Mouse (Mus musculus): ENCODE measurements around the gene Sltm. TPM values are rescaled to one million over a fixed set of nuclear protein-coding genes. Genes with fewer than 3 reads are reported as not detected.
A peak's percentile ranks its signal among the peaks of the same experiment; 100 is the strongest.

Sltm gene
- 69.4 and 71.3 TPM in 2 replicates for polyA plus RNA-seq (2015; fragmentation: Nextera tagmentation; extraction: Ambion mirVana)

GRCm38 (mm10) chr9:70542305-70543041, at the start of gene Sltm:
Gene Sltm (plus strand): TSS chr9:70542754.
- peak within 1 kb of the TSS; percentile 88 for H3K4me3 ChIP-seq
- H3K27me3 ChIP-seq = no peaks in the 10 kb centered on the region
- peak within 1 kb of the TSS; percentile 97 for H3K9ac ChIP-seq
- H3K4me2 ChIP-seq = peak within 1 kb of the TSS; percentile 81
- ATAC-seq (ENCODE audit: low FRiP score) = peak; percentile 97
- no peaks in the 10 kb centered on the region for H3K36me3 ChIP-seq
- H3K9me3 ChIP-seq = no peaks in the 10 kb centered on the region
- peak within 1 kb of the TSS; percentile 99 for H3K27ac ChIP-seq
- peaks cover 24% of the 10 kb centered on the region for H3K4me1 ChIP-seq (replicated peaks)
- WGBS = under 1% methylated on average over 60 of the region's 75 CpGs

GRCm38 (mm10) chr9:70493038-70493437, 49.5 kb upstream of the Sltm start:
- Histone ChIP-seq H3K4me3 (no peak overlapping the region), H3K9me3 (no peaks in the 10 kb centered on the region), H3K9ac (no peak overlapping the region), H3K4me2 (no peak overlapping the region), H3K36me3 (peaks cover 5% of the 10 kb centered on the region), H3K27ac (no peak overlapping the region), H3K4me1 (replicated peaks) (no peaks in the 10 kb centered on the region), H3K27me3 (no peaks in the 10 kb centered on the region)
- ATAC-seq (ENCODE audit: low FRiP score) = no peak
- WGBS = 93% methylated on average over 2 of the region's 2 CpGs

- H3K4me2 ChIP-seq = no peak overlapping the region
- H3K27me3 ChIP-seq = no peaks in the 10 kb centered on the region
- H3K4me1 ChIP-seq (replicated peaks) = peaks cover 7% of the 10 kb centered on the region
- no peak overlapping the region for H3K4me3 ChIP-seq
- no peaks in the 10 kb centered on the region; the same call in 1 of the 2 replicates for H3K36me3 ChIP-seq
- no peak overlapping the region for H3K9ac ChIP-seq
- H3K9me3 ChIP-seq = no peaks in the 10 kb centered on the region
- ATAC-seq (ENCODE audit: low FRiP score) = no peak
- H3K27ac ChIP-seq = no peak overlapping the region
Observed at GRCm38 (mm10) chr9:70496990-70497389, 45.6 kb upstream of the Sltm start.

- Histone ChIP-seq H3K9me3 (no peaks in the 10 kb centered on the region), H3K4me3 (peak overlapping the region; percentile 91), H3K4me2 (peak overlapping the region; percentile 72), H3K4me1 (replicated peaks) (peaks cover 16% of the 10 kb centered on the region), H3K9ac (peak overlapping the region; percentile 95), H3K27me3 (0 out of 2 replicates have a peak, but pooled peaks cover 5% of the 10 kb centered on the region), H3K27ac (peak overlapping the region; percentile 99), H3K36me3 (no peaks in the 10 kb centered on the region; the same call in 1 of the 2 replicates)
- 38% methylated on average over 10 of the region's 10 CpGs for WGBS
- no peak for ATAC-seq (ENCODE audit: low FRiP score)
Observed at GRCm38 (mm10) chr9:70502284-70503014, 40.1 kb upstream of the Sltm start.

- Histone ChIP-seq H3K4me1 (replicated peaks) (peaks cover 16% of the 10 kb centered on the region), H3K9me3 (no peaks in the 10 kb centered on the region), H3K27me3 (0 out of 2 replicates have a peak, but pooled peaks cover 5% of the 10 kb centered on the region), H3K27ac (peak overlapping the region; percentile 99), H3K36me3 (no peaks in the 10 kb centered on the region; the same call in 1 of the 2 replicates), H3K4me3 (peak overlapping the region; percentile 91), H3K4me2 (peak overlapping the region; percentile 72), H3K9ac (peak overlapping the region; percentile 95)
- peak; percentile 93 for ATAC-seq (ENCODE audit: low FRiP score)
- WGBS = under 1% methylated on average over 55 of the region's 70 CpGs
Observed at GRCm38 (mm10) chr9:70503015-70503603, 39.4 kb upstream of the Sltm start.

- Histone ChIP-seq H3K9ac (peak within 1 kb of the TSS; percentile 95), H3K9me3 (no peaks in the 10 kb centered on the region), H3K27ac (peak within 1 kb of the TSS; percentile 99), H3K27me3 (0 out of 2 replicates have a peak, but pooled peaks cover 5% of the 10 kb centered on the region), H3K4me2 (peak within 1 kb of the TSS; percentile 72), H3K36me3 (no peaks in the 10 kb centered on the region; the same call in 1 of the 2 replicates), H3K4me3 (peak within 1 kb of the TSS; percentile 91), H3K4me1 (replicated peaks) (peaks cover 16% of the 10 kb centered on the region)
- peak; percentile 96 for ATAC-seq (ENCODE audit: low FRiP score)
- WGBS = under 1% methylated on average over 41 of the region's 45 CpGs
Observed at GRCm38 (mm10) chr9:70503626-70504041, 38.9 kb upstream of the Sltm start, which contains the start of gene Rnf111. Gene Rnf111 (minus strand): TSS chr9:70503725.

- no peak for ATAC-seq (ENCODE audit: low FRiP score)
- WGBS = 82% methylated on average over 2 of the region's 2 CpGs
- Histone ChIP-seq H3K27ac (no peak overlapping the region), H3K9me3 (no peaks in the 10 kb centered on the region), H3K4me2 (no peak overlapping the region), H3K9ac (no peak overlapping the region), H3K36me3 (no peaks in the 10 kb centered on the region), H3K27me3 (0 out of 2 replicates have a peak, but pooled peaks cover 5% of the 10 kb centered on the region), H3K4me3 (no peak overlapping the region), H3K4me1 (replicated peaks) (peaks cover 16% of the 10 kb centered on the region)
Observed at GRCm38 (mm10) chr9:70506186-70506585, 36.4 kb upstream of the Sltm start.

GRCm38 (mm10) chr9:70506787-70507186, 35.8 kb upstream of the Sltm start:
- Histone ChIP-seq H3K4me2 (no peak overlapping the region), H3K4me3 (no peak overlapping the region), H3K9me3 (no peaks in the 10 kb centered on the region), H3K27ac (no peak overlapping the region), H3K9ac (no peak overlapping the region), H3K27me3 (0 out of 2 replicates have a peak, but pooled peaks cover 5% of the 10 kb centered on the region), H3K4me1 (replicated peaks) (peaks cover 11% of the 10 kb centered on the region), H3K36me3 (no peaks in the 10 kb centered on the region)
- ATAC-seq (ENCODE audit: low FRiP score) = no peak
- WGBS = 80% methylated on average over 8 of the region's 8 CpGs

- ATAC-seq (ENCODE audit: low FRiP score) = no peak
- H3K9ac ChIP-seq = no peak overlapping the region
- 80% methylated on average over 4 of the region's 4 CpGs for WGBS
- no peak overlapping the region for H3K4me3 ChIP-seq
- H3K27ac ChIP-seq = no peak overlapping the region
- no peak overlapping the region for H3K4me2 ChIP-seq
- H3K36me3 ChIP-seq = no peaks in the 10 kb centered on the region
- H3K9me3 ChIP-seq = no peaks in the 10 kb centered on the region
- 0 out of 2 replicates have a peak, but pooled peaks cover 5% of the 10 kb centered on the region for H3K27me3 ChIP-seq
- H3K4me1 ChIP-seq (replicated peaks) = no peaks in the 10 kb centered on the region
Observed at GRCm38 (mm10) chr9:70509906-70510525, 32.5 kb upstream of the Sltm start.

GRCm38 (mm10) chr9:70510998-70511583, 31.5 kb upstream of the Sltm start:
- WGBS = 66% methylated on average over 10 of the region's 10 CpGs
- Histone ChIP-seq H3K36me3 (no peaks in the 10 kb centered on the region), H3K4me1 (replicated peaks) (no peaks in the 10 kb centered on the region), H3K27ac (no peak overlapping the region), H3K27me3 (0 out of 2 replicates have a peak, but pooled peaks cover 5% of the 10 kb centered on the region), H3K4me2 (no peak overlapping the region), H3K9ac (no peak overlapping the region), H3K9me3 (no peaks in the 10 kb centered on the region), H3K4me3 (no peak overlapping the region)
- no peak for ATAC-seq (ENCODE audit: low FRiP score)

- 80% methylated on average over 7 of the region's 7 CpGs for WGBS
- ATAC-seq (ENCODE audit: low FRiP score) = no peak
- Histone ChIP-seq H3K36me3 (no peaks in the 10 kb centered on the region), H3K4me3 (no peak overlapping the region), H3K4me1 (replicated peaks) (no peaks in the 10 kb centered on the region), H3K9ac (no peak overlapping the region), H3K27ac (no peak overlapping the region), H3K9me3 (no peaks in the 10 kb centered on the region), H3K4me2 (no peak overlapping the region), H3K27me3 (0 out of 2 replicates have a peak, but pooled peaks cover 2% of the 10 kb centered on the region)
Observed at GRCm38 (mm10) chr9:70511681-70512080, 30.9 kb upstream of the Sltm start.

Measured in hindbrain, embryonic 13.5 days (tissue).